Mouse (Mus musculus): ENCODE measurements at regions not wholly inside any gene's neighbourhood (a gene's known extent, or its start where the extent isn't known, plus 50 kb on each side); places are given as distances from the start of the nearest gene placed in this dataset.
A peak's percentile ranks its signal among the peaks of the same experiment; 100 is the strongest.

DNA sequence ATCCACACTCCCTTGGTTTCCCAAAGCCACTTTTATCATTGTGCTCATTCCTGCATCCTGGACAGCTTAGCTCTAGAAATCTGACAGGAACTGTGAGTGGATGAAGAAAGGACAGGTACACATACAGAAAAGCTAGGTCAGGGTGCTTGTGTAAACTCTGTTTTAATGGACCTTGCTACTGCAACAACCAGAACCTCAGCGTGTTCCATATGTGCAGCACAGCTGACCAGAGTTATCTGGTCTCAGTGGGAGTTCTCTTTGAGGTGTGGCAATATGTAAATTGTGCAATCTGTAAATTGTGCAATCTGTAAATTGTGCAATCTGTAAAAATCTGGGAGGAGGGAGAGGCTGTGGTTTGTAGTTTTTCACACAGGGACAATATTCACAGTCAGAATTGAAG is 282.4 kb upstream of the Ptprd start:
- H3K4me3 ChIP-seq, result no peak overlapping the region
- H3K27ac ChIP-seq, result no peak overlapping the region
- intact Hi-C loops (cut with DNase I), result no loop called here
- TF ChIP-seq CTCF (IDR thresholded peaks at IDR 0.05), result no peak
- DNase-seq (ENCODE audit: extremely low spot score in 1 of 2, low spot score in 2 of 2), result no peak

DNA sequence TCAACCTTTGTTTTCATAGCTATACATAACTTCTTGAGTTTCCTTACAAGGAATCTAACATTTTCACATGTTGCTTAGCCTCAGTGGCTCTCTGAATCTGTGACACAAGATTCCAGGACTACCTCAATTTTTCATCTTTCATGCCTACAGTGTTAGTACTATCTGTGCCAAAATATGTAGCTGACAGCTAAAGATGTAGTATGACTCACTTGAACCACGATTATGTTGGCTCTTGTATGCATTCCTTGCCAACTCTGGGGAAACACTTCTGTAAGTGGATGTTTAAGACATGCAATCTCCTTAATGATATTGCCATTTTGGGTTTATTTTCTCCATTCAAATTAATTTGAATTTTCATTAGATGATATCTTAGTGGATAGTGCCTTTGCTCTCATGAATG is 254.8 kb upstream of the Ptprd start:
- DNase-seq (ENCODE audit: extremely low spot score in 1 of 2, low spot score in 2 of 2), result no peak
- no peak overlapping the region for H3K4me3 ChIP-seq
- intact Hi-C loops (cut with DNase I), result no loop called here
- H3K27ac ChIP-seq, result no peak overlapping the region
- no peak for TF ChIP-seq CTCF (IDR thresholded peaks at IDR 0.05)

DNA sequence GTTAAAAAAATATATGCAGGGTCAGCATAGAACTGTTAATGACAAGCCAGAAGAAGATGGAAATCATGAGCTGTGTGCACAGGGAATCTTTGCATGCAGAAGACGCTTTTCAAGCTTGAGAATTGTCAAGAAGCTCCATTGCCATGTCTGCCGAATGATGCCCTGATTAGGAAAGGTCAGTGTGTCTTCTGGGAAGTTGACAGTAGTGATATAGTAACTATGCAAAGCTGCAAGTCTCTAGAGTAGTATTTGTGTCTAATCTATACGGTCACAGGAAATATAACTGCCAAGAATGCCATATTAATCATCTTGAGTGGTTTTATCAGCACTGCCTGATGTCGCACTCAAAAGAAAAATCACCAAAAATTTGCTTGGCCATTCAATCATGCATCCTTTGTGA is 244.5 kb upstream of the Ptprd start:
- Histone ChIP-seq H3K4me3 (no peak overlapping the region), H3K27ac (no peak overlapping the region)
- no peak for TF ChIP-seq CTCF (IDR thresholded peaks at IDR 0.05)
- no peak for DNase-seq (ENCODE audit: extremely low spot score in 1 of 2, low spot score in 2 of 2)
- intact Hi-C loops (cut with DNase I), result no loop called here

DNA sequence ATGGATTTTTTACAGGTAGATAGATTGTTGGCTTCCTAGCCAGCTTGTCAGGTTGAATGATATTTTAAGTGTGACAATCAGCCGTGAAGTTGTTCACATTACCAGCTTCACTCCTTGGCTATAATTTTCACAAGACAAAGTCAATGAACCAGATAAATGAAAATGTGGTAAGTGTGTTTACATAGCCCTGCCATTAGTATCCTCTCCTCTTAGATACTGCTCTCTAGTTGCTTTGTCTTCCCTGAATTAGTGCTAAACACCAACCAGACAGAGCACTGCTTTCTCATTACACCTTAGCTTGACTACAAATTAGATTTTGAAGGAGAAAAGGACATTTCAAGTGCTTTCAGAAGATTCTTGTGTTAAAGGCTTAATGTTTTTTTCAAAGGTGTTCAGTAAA is 205.4 kb upstream of the Ptprd start:
- intact Hi-C loops (cut with DNase I), result no loop called here
- TF ChIP-seq CTCF (IDR thresholded peaks at IDR 0.05), result no peak
- Histone ChIP-seq H3K27ac (no peak overlapping the region), H3K4me3 (no peak overlapping the region)
- DNase-seq (ENCODE audit: extremely low spot score in 1 of 2, low spot score in 2 of 2), result no peak

DNA sequence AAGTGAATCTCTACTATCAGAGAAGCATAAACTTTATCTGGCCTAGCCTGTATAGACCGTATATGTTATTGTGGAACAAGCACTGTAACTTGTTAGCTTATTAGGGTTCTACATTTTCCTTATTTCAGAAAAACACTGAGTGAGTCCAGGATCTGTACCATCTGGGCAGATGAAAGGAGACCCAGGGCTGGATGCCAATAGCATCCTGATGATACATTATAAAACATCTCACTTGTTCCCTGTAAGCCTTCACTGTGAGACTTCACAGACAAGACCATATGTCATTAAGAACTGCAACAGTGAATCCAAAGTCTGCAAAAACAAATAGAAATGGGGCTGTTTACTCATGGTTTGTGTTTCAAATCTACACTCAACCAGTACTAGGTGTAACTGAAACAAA is 177.6 kb upstream of the Ptprd start:
- peak in 1 of 2 experiments; percentile 12 for DNase-seq (ENCODE audit: extremely low spot score in 1 of 2, low spot score in 2 of 2)
- H3K4me3 ChIP-seq, result no peak overlapping the region
- TF ChIP-seq CTCF (IDR thresholded peaks at IDR 0.05), result no peak
- intact Hi-C loops (cut with DNase I), result no loop called here
- no peak overlapping the region for H3K27ac ChIP-seq

DNA sequence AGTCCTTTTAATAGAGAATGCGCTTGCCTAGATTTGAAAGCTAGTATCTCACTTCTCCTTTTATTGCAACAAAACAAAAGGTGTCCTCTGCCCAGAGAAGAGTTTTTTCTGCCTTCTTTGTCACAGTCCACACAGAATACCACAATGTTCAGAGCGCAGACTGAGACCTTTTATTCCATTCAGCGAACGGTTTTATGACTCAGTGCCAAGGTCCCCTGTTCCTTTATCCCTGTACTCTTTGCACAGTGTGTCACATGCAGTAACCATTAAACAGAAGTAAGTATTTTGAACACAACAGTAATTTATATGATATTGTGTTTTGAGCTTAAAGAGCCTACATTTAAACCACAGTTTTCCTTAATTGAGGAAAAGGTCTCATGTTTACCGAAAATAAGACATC is 143.4 kb upstream of the Ptprd start:
- TF ChIP-seq CTCF (IDR thresholded peaks at IDR 0.05), result no peak
- Histone ChIP-seq H3K27ac (no peak overlapping the region), H3K4me3 (no peak overlapping the region)
- no peak for DNase-seq (ENCODE audit: extremely low spot score in 1 of 2, low spot score in 2 of 2)
- intact Hi-C loops (cut with DNase I), result no loop called here

DNA sequence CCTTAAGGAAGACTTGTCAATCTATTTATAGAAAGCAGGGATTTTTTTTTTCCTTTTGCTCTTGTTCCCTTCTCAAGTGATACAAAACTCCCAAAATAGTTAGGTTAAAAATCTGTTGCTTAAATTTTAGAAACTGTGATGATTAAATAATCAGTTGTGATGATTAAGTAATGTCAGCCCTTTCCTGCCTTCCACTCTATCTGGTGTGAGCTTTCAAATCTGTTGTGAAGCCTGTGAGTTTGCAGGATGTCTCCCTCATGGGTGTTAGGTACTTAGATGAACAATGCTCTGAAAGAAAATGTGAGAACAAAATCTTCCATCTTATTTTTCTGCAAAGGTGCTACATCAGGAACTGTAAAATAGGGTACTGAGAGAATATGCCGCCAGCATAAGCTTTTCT is 124.0 kb upstream of the Ptprd start:
- H3K4me3 ChIP-seq, result no peak overlapping the region
- intact Hi-C loops (cut with DNase I), result loop anchor here (2.0 kb wide), 2 partner anchors 537 to 689 kb away; no protein-coding TSS in a partner anchor
- no peak for DNase-seq (ENCODE audit: extremely low spot score in 1 of 2, low spot score in 2 of 2)
- H3K27ac ChIP-seq, result peak overlapping the region; percentile 51
- TF ChIP-seq CTCF (IDR thresholded peaks at IDR 0.05), result no peak

DNA sequence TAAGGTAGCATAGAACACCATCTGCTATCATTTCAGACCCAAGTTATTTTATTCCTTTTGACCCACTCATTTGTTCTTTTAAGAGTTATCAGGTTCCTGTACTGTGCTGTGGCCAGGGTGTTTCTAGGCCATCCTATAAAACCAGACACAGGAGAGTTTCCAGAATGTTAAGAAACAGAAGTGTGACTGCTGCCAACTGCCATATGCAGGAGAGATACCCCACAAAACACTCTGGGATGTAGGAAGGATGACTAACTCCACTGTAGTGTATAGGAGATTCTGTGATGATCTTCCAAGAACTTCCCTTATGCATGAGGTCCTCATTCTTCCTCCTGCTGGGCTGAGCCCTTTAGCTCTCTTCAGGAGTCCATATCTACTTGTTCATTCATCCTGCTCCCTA is 76.7 kb upstream of the Ptprd start:
- TF ChIP-seq CTCF (IDR thresholded peaks at IDR 0.05), result no peak
- H3K27ac ChIP-seq, result peak overlapping the region; percentile 24; the same call in 1 of the 2 replicates
- intact Hi-C loops (cut with DNase I), result loop anchor here (5.0 kb wide), 2 partner anchors 44 to 76 kb away; partner anchors contain the start of gene Ptprd
- peak in 1 of 2 experiments; percentile 9 for DNase-seq (ENCODE audit: extremely low spot score in 1 of 2, low spot score in 2 of 2)
- H3K4me3 ChIP-seq, result no peak overlapping the region

All from left cerebral cortex, adult 2 months (tissue).